In the genomic region with DNA sequence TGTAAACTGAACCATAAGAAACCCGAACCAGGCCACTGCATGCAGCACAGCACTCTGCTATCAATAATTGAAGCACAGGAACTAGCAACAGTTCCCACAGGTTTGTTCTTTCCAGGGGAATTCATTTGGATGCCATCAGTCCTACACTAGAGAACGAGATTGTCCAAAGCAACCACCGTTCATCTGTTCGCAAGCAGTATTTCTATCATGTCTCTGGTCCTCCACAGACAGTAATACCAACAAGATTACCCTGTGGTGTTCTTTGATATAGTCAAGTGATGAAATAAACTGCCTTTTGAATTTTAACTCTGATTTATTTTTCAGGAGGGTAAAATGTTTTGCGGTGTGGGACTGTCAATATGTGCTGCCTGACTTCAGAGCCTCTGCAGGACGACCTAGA, we compare ENCODE assay signal across 24 mouse cellular contexts. TPM values are rescaled to one million over a fixed set of nuclear protein-coding genes. Genes with fewer than 3 reads are reported as not detected.
A peak's percentile ranks its signal among the peaks of the same experiment; 100 is the strongest.
DNase-seq lines count a peak whose midpoint lies in the region; ATAC-seq and TF ChIP-seq lines count a peak whose summit lies in the region.
"Had no signal": no experiment of that assay in that cellular context is flagged by ENCODE, and none has a peak within 500 bp of the region (broad histone marks: within the 10 kb centered on the region; RNA-seq: fewer than 3 reads in every experiment).

No protein-coding gene starts in this region.

- no peak overlapping the region for H3K4me3 ChIP-seq in forebrain, embryonic 15.5 days
- H3K4me3 ChIP-seq in forebrain, embryonic 10.5 days = no peak overlapping the region
- no peak overlapping the region for H3K4me3 ChIP-seq in forebrain, postnatal 0 days (ENCODE audit: low read depth, low read length)
- H3K4me3 ChIP-seq in forebrain, embryonic 12.5 days (replicated peaks) = no peak overlapping the region
- H3K4me3 ChIP-seq in intestine, embryonic 14.5 days (ENCODE audit: low read depth, low read length) = no peak overlapping the region
- no peak overlapping the region for H3K4me3 ChIP-seq in intestine, postnatal 0 days (ENCODE audit: low read depth, low read length)
- H3K4me3 ChIP-seq: embryonic facial prominence, embryonic 10.5 days; embryonic facial prominence, embryonic 12.5 days had no signal

- TF ChIP-seq CTCF in forebrain, postnatal 0 days (IDR thresholded peaks at IDR 0.05; ENCODE audit: low read depth) = no peak
- no peak for TF ChIP-seq CTCF in intestine, postnatal 0 days (IDR thresholded peaks at IDR 0.05; ENCODE audit: low read depth)

- H3K4me2 ChIP-seq in forebrain, embryonic 15.5 days (replicated peaks) = no peak overlapping the region
- no peak overlapping the region for H3K4me2 ChIP-seq in forebrain, postnatal 0 days (ENCODE audit: low read depth)
- H3K4me2 ChIP-seq in forebrain, embryonic 12.5 days = no peak overlapping the region
- no peak overlapping the region for H3K4me2 ChIP-seq in intestine, embryonic 14.5 days (ENCODE audit: low read length)
- H3K4me2 ChIP-seq in intestine, postnatal 0 days (replicated peaks; ENCODE audit: low read depth) = no peak overlapping the region
- H3K4me2 ChIP-seq: embryonic facial prominence, embryonic 12.5 days had no signal

- no peaks in the 10 kb centered on the region for H3K27me3 ChIP-seq in forebrain, embryonic 15.5 days
- peaks cover 8% of the 10 kb centered on the region for H3K27me3 ChIP-seq in forebrain, embryonic 10.5 days (ENCODE audit: poor library complexity, severe bottlenecking)
- H3K27me3 ChIP-seq in forebrain, postnatal 0 days (ENCODE audit: insufficient read depth, low read length) = no peaks in the 10 kb centered on the region
- H3K27me3 ChIP-seq in forebrain, embryonic 12.5 days = peaks cover 12% of the 10 kb centered on the region; the same call in 1 of the 2 replicates
- H3K27me3 ChIP-seq in intestine, embryonic 14.5 days (replicated peaks; ENCODE audit: control insufficient read depth, insufficient read depth, low read length) = no peaks in the 10 kb centered on the region
- H3K27me3 ChIP-seq in intestine, postnatal 0 days (replicated peaks; ENCODE audit: control insufficient read depth, insufficient read depth, low read length) = no peaks in the 10 kb centered on the region
- H3K27me3 ChIP-seq: CH12.LX; embryonic facial prominence, embryonic 12.5 days; Patski had no signal

- peak overlapping the region; percentile 58 for H3K27ac ChIP-seq in forebrain, embryonic 15.5 days (replicated peaks)
- no peak overlapping the region for H3K27ac ChIP-seq in forebrain, embryonic 10.5 days
- 0 out of 2 replicates have a peak overlapping the region, but pooled peaks have one; percentile 35 for H3K27ac ChIP-seq in forebrain, postnatal 0 days (ENCODE audit: low read depth, low read length)
- no peak overlapping the region for H3K27ac ChIP-seq in forebrain, embryonic 12.5 days
- H3K27ac ChIP-seq in intestine, embryonic 14.5 days (ENCODE audit: low read depth) = no peak overlapping the region
- no peak overlapping the region for H3K27ac ChIP-seq in intestine, postnatal 0 days (ENCODE audit: low read depth, low read length)
- H3K27ac ChIP-seq: embryonic facial prominence, embryonic 10.5 days; embryonic facial prominence, embryonic 12.5 days had no signal

- WGBS in forebrain, embryonic 15.5 days = 70% methylated on average over 6 of the region's 6 CpGs
- 89% methylated on average over 6 of the region's 6 CpGs for WGBS in forebrain, embryonic 10.5 days
- 57% methylated on average over 6 of the region's 6 CpGs for WGBS in forebrain, postnatal 0 days
- WGBS in forebrain, embryonic 12.5 days = 86% methylated on average over 6 of the region's 6 CpGs
- WGBS in intestine, embryonic 14.5 days = 87% methylated on average over 6 of the region's 6 CpGs
- WGBS in intestine, postnatal 0 days = 88% methylated on average over 6 of the region's 6 CpGs

- H3K9ac ChIP-seq in forebrain, embryonic 15.5 days (replicated peaks) = no peak overlapping the region
- no peak overlapping the region for H3K9ac ChIP-seq in forebrain, postnatal 0 days
- no peak overlapping the region for H3K9ac ChIP-seq in forebrain, embryonic 12.5 days
- no peak overlapping the region for H3K9ac ChIP-seq in intestine, embryonic 14.5 days (ENCODE audit: low read length)
- no peak overlapping the region for H3K9ac ChIP-seq in intestine, postnatal 0 days (ENCODE audit: low read depth, low read length)
- H3K9ac ChIP-seq: embryonic facial prominence, embryonic 12.5 days had no signal

- no peaks in the 10 kb centered on the region for H3K9me3 ChIP-seq in forebrain, embryonic 15.5 days
- H3K9me3 ChIP-seq in forebrain, embryonic 10.5 days = no peaks in the 10 kb centered on the region
- H3K9me3 ChIP-seq in forebrain, postnatal 0 days (ENCODE audit: low read length) = no peaks in the 10 kb centered on the region
- H3K9me3 ChIP-seq in forebrain, embryonic 12.5 days = no peaks in the 10 kb centered on the region
- H3K9me3 ChIP-seq in intestine, embryonic 14.5 days (ENCODE audit: control insufficient read depth, low read length) = no peaks in the 10 kb centered on the region
- no peaks in the 10 kb centered on the region for H3K9me3 ChIP-seq in intestine, postnatal 0 days (ENCODE audit: control insufficient read depth)
- H3K9me3 ChIP-seq: embryonic facial prominence, embryonic 10.5 days; embryonic facial prominence, embryonic 12.5 days; G1E had no signal

- peaks cover 44% of the 10 kb centered on the region for H3K4me1 ChIP-seq in forebrain, embryonic 15.5 days
- H3K4me1 ChIP-seq in forebrain, embryonic 10.5 days = peaks cover 30% of the 10 kb centered on the region
- peaks cover 21% of the 10 kb centered on the region for H3K4me1 ChIP-seq in forebrain, postnatal 0 days (ENCODE audit: insufficient read depth)
- peaks cover 25% of the 10 kb centered on the region for H3K4me1 ChIP-seq in forebrain, embryonic 12.5 days
- 0 out of 2 replicates have a peak, but pooled peaks cover 3% of the 10 kb centered on the region for H3K4me1 ChIP-seq in intestine, embryonic 14.5 days (replicated peaks; ENCODE audit: control insufficient read depth, insufficient read depth, low read length)
- no peaks in the 10 kb centered on the region for H3K4me1 ChIP-seq in intestine, postnatal 0 days (replicated peaks; ENCODE audit: control insufficient read depth, insufficient read depth, low read length)

- H3K36me3 ChIP-seq in forebrain, embryonic 15.5 days = no peaks in the 10 kb centered on the region
- no peaks in the 10 kb centered on the region for H3K36me3 ChIP-seq in forebrain, embryonic 10.5 days (replicated peaks)
- H3K36me3 ChIP-seq in forebrain, postnatal 0 days (ENCODE audit: insufficient read depth) = no peaks in the 10 kb centered on the region
- no peaks in the 10 kb centered on the region for H3K36me3 ChIP-seq in forebrain, embryonic 12.5 days (replicated peaks)
- no peaks in the 10 kb centered on the region for H3K36me3 ChIP-seq in intestine, embryonic 14.5 days (ENCODE audit: control insufficient read depth, insufficient read depth, low read length)
- no peaks in the 10 kb centered on the region for H3K36me3 ChIP-seq in intestine, postnatal 0 days (ENCODE audit: control insufficient read depth, insufficient read depth)
- H3K36me3 ChIP-seq: embryonic facial prominence, embryonic 10.5 days; embryonic facial prominence, embryonic 12.5 days; G1E had no signal

- DNase-seq in forebrain, embryonic 10.5 days (ENCODE audit: extremely low spot score, low spot score) = no peak
- no peak for DNase-seq in forebrain, postnatal 0 days
- DNase-seq in intestine, embryonic 14.5 days (ENCODE audit: low spot score) = peak; percentile 4
- DNase-seq in layer of hippocampus, adult 9-11 months = peak; percentile 25
- no peak for DNase-seq in layer of hippocampus, postnatal 10 days (ENCODE audit: low spot score in 2 of 2)
- DNase-seq: adrenal gland, adult 8-10 months; adrenal gland, postnatal 14 days; adrenal gland, postnatal 36 days; B cell, adult 2 months; cerebellum, adult 11-12 months; cerebellum, adult 9-10 months; cerebellum, postnatal 10 days; cerebellum, postnatal 25 days had no signal

- no peak for ATAC-seq in forebrain, embryonic 15.5 days (replicated peaks)
- no peak for ATAC-seq in forebrain, postnatal 0 days
- no peak for ATAC-seq in forebrain, embryonic 12.5 days (ENCODE audit: low FRiP score)
- no peak for ATAC-seq in intestine, embryonic 14.5 days (replicated peaks; ENCODE audit: low FRiP score, low TSS enrichment, low read depth)
- ATAC-seq in intestine, postnatal 0 days = no peak
- ATAC-seq: activated CD4-positive, CD25-positive, alpha-beta regulatory T cell, adult 4 months; CD4-positive, CD25-positive, alpha-beta regulatory T cell, adult 4 months; forebrain, embryonic 14.5 days; Patski had no signal

RNA-seq across cellular contexts. Expression of a gene that starts 27.0 kb away (rescaled TPM):
- 58.6 and 73.1 TPM in 2 replicates for polyA plus RNA-seq in forebrain, embryonic 15.5 days (2015; fragmentation: Nextera tagmentation; extraction: Ambion mirVana)
- polyA plus RNA-seq in forebrain, embryonic 10.5 days (2016; fragmentation: Nextera tagmentation; extraction: Ambion mirVana) = 4.1 and 4.7 TPM in 2 replicates
- total RNA-seq in forebrain, postnatal 0 days (2014; rRNA removed) = 120 and 128 TPM in 2 replicates
- 71.9 and 77.4 TPM in 2 replicates for polyA plus RNA-seq in forebrain, postnatal 0 days (2015; fragmentation: Nextera tagmentation; extraction: Ambion mirVana)
- 11.2 and 14.2 TPM in 2 replicates for polyA plus RNA-seq in forebrain, embryonic 12.5 days (2016; fragmentation: Nextera tagmentation; extraction: Ambion mirVana)
- 18.2 and 18.7 TPM in 2 replicates for polyA plus RNA-seq in intestine, embryonic 14.5 days (2014; fragmentation: Nextera tagmentation; extraction: Ambion mirVana)
- polyA plus RNA-seq in intestine, postnatal 0 days (2015; fragmentation: Nextera tagmentation; extraction: Ambion mirVana) = 11.0 and 11.8 TPM in 2 replicates
- 10 to 100 TPM; 79.0 to 91.8 TPM for total RNA-seq in layer of hippocampus, postnatal 10 days (2021)
- polyA plus RNA-seq: G1E had no signal

Comparison
In these comparisons a context has a peak if more than half of its experiments do, and no peak if none do; other contexts are left out.
1. H3K27ac ChIP-seq: peak in forebrain, embryonic 15.5 days (single experiment) and forebrain, postnatal 0 days (single experiment); none in forebrain, embryonic 10.5 days (single experiment), forebrain, embryonic 12.5 days (single experiment), intestine, embryonic 14.5 days (single experiment) and intestine, postnatal 0 days (single experiment).
2. DNase-seq: peak in intestine, embryonic 14.5 days (single experiment) and layer of hippocampus, adult 9-11 months (single experiment); none in forebrain, embryonic 10.5 days (single experiment), forebrain, postnatal 0 days (single experiment) and layer of hippocampus, postnatal 10 days (0 of 2).